Mouse (Mus musculus) layer of hippocampus, postnatal 36 days (tissue): ENCODE data around the gene Smarcc1. TPM values are rescaled to one million over a fixed set of nuclear protein-coding genes. Genes with fewer than 3 reads are reported as not detected.

ENCODE experiments used
- microRNA-seq, 2 experiments: library from miRNA; unstranded; fragments of <30 nt; microRNA quantifications; one replicate each; pipeline ENCODE4 v1.2.0; 2021
- total RNA-seq, 2 experiments: library from RNA; stranded (reverse); gene quantifications; 2 replicates each; pipeline ENCODE4 v1.2.3; 2021

The Smarcc1 gene
- total RNA-seq, 2 experiments from 2014 or later, result 60.7 to 67.9 TPM

Small RNA genes within 50 kb of the gene (microRNA-seq; reads per million reads assigned to microRNA genes)
- 28.7 to 37.2 reads per million in 2 experiments for gene Mir6236

Other genes with a start within 250 kb of the Smarcc1 start
- 1 to 10 TPM; 4.4 to 5.0 TPM for gene Cdc25a, start 242.1 kb upstream of the Smarcc1 start, total RNA-seq
- 100 to 1,000 TPM; 555 to 604 TPM for gene Map4, start 186.2 kb upstream of the Smarcc1 start, total RNA-seq
- gene Dhx30, start 122 bp downstream of the Smarcc1 start, total RNA-seq, result 100 to 1,000 TPM; 154 to 159 TPM
- gene Cspg5, start 126.1 kb downstream of the Smarcc1 start, total RNA-seq, result 100 to 1,000 TPM; 274 to 279 TPM
- 10 to 100 TPM in 1 of 2 experiments, 1 to 10 TPM in 1; 9.7 to 13.8 TPM for gene Elp6, start 187.5 kb downstream of the Smarcc1 start, total RNA-seq
- gene Scap, start 215.6 kb downstream of the Smarcc1 start, total RNA-seq, result 10 to 100 TPM; 97.4 to 98.6 TPM